Mouse (Mus musculus) layer of hippocampus, postnatal 25 days (tissue): ENCODE data around the gene Cmtm4. TPM values are rescaled to one million over a fixed set of nuclear protein-coding genes. Genes with fewer than 3 reads are reported as not detected.
"Not testable (repeated sequence)": the region's sequence is repeated elsewhere in the genome, so short reads cannot be mapped to it uniquely, and the experiment has no call there.

Source experiments
- DNase-seq, 2 experiments: peaks; one replicate each; pipeline ENCODE4 v3.0.0; 2022; ENCODE audit warnings: mixed read lengths in 2 of 2, low spot score in 1 of 2; ENCODE audit errors: extremely low spot score in 1 of 2
- total RNA-seq, 2 experiments: library from RNA; stranded (reverse); gene quantifications; 2 replicates each; pipeline ENCODE4 v1.2.3; 2021

Gene Cmtm4
- total RNA-seq, 2 experiments from 2014 or later: 53.2 to 56.9 TPM

GRCm38 (mm10) chr8:104341678-104342077, 53.9 kb downstream of the Cmtm4 start:
- no peak for DNase-seq

- peak in 1 of 2 experiments; percentile 28 for DNase-seq
Measured at GRCm38 (mm10) chr8:104341106-104341561, 54.5 kb downstream of the Cmtm4 start.

- DNase-seq: peak; percentile 50 to 65
Measured at GRCm38 (mm10) chr8:104340233-104341105, 55.1 kb downstream of the Cmtm4 start.

- DNase-seq: no peak
Measured at GRCm38 (mm10) chr8:104339983-104340232, 55.7 kb downstream of the Cmtm4 start.

- DNase-seq: no peak
Measured at GRCm38 (mm10) chr8:104339229-104339982, 56.2 kb downstream of the Cmtm4 start, which contains the start of gene Cmtm3. Gene Cmtm3 (plus strand): TSS chr8:104339410.

- no peak for DNase-seq
Measured at GRCm38 (mm10) chr8:104337890-104338289, 57.7 kb downstream of the Cmtm4 start.

GRCm38 (mm10) chr8:104336806-104337205, 58.8 kb downstream of the Cmtm4 start:
- no peak for DNase-seq

- no peak for DNase-seq
Measured at GRCm38 (mm10) chr8:104334196-104334595, 61.4 kb downstream of the Cmtm4 start.

GRCm38 (mm10) chr8:104333786-104334185, 61.8 kb downstream of the Cmtm4 start:
- no peak for DNase-seq

GRCm38 (mm10) chr8:104332665-104333631, 62.7 kb downstream of the Cmtm4 start:
- no peak for DNase-seq

GRCm38 (mm10) chr8:104321930-104322329, 73.7 kb downstream of the Cmtm4 start, which contains the start of gene Cmtm2b:
Gene Cmtm2b (plus strand): TSS chr8:104322230.
- not testable (repeated sequence) for DNase-seq

GRCm38 (mm10) chr8:104321267-104321666, 74.3 kb downstream of the Cmtm4 start, which contains the start of gene Gm11020:
Gene Gm11020 (plus strand): TSS chr8:104321567.
- DNase-seq: not testable (repeated sequence)

GRCm38 (mm10) chr8:104313311-104313710, 82.3 kb downstream of the Cmtm4 start:
- DNase-seq: peak in 1 of 2 experiments; percentile 21

- not testable (repeated sequence) for DNase-seq
Measured at GRCm38 (mm10) chr8:104312023-104312422, 83.6 kb downstream of the Cmtm4 start.

GRCm38 (mm10) chr8:104309441-104310155, 86.0 kb downstream of the Cmtm4 start, which contains the start of the genes Gm45711 and Cmtm1:
Gene Gm45711 (minus strand): TSS chr8:104310081.
Gene Cmtm1 (minus strand): TSS chr8:104310145.
- DNase-seq: not testable (repeated sequence)

- DNase-seq: not testable (repeated sequence)
Measured at GRCm38 (mm10) chr8:104308341-104308740, 87.3 kb downstream of the Cmtm4 start.

- no peak for DNase-seq
Measured at GRCm38 (mm10) chr8:104304962-104305361, 90.6 kb downstream of the Cmtm4 start.

GRCm38 (mm10) chr8:104302536-104302935, 93.1 kb downstream of the Cmtm4 start:
- not testable (repeated sequence) for DNase-seq

- DNase-seq: not testable (repeated sequence)
Measured at GRCm38 (mm10) chr8:104301577-104301976, 94.0 kb downstream of the Cmtm4 start.
